Mouse (Mus musculus): ENCODE measurements around the gene Styk1.

The Styk1 gene

GRCm38 (mm10) chr6:131321854-131322639, 31.4 kb downstream of the Styk1 start:
- H3K27me3 ChIP-seq (ENCODE audit: insufficient read depth, low read length): no peaks in the 10 kb centered on the region
- H3K36me3 ChIP-seq (ENCODE audit: insufficient read depth, low read length): no peaks in the 10 kb centered on the region
- no peak for TF ChIP-seq NANOG (IDR thresholded peaks at IDR 0.05; ENCODE audit: borderline replicate concordance, low read length)
- no peak for TF ChIP-seq POU5F1 (IDR thresholded peaks at IDR 0.05; ENCODE audit: borderline replicate concordance, low read length)
- no peak for TF ChIP-seq CTCF (conservative IDR thresholded peaks at IDR 0.05; ENCODE audit: low read length)
- H3K9me3 ChIP-seq (ENCODE audit: low read length): no peaks in the 10 kb centered on the region
- H3K4me1 ChIP-seq (replicated peaks; ENCODE audit: low read depth, low read length): no peaks in the 10 kb centered on the region
- H3K4me3 ChIP-seq (replicated peaks; ENCODE audit: low read length): no peak overlapping the region

GRCm38 (mm10) chr6:131316155-131317101, 37.0 kb downstream of the Styk1 start:
- Histone ChIP-seq H3K36me3 (ENCODE audit: insufficient read depth, low read length) (no peaks in the 10 kb centered on the region), H3K4me3 (replicated peaks; ENCODE audit: low read length) (no peak overlapping the region), H3K27me3 (ENCODE audit: insufficient read depth, low read length) (no peaks in the 10 kb centered on the region), H3K4me1 (replicated peaks; ENCODE audit: low read depth, low read length) (peaks cover 4% of the 10 kb centered on the region; the same call in 1 of the 2 replicates), H3K9me3 (ENCODE audit: low read length) (no peaks in the 10 kb centered on the region)
- TF ChIP-seq POU5F1 (IDR thresholded peaks at IDR 0.05; ENCODE audit: borderline replicate concordance, low read length) (no peak), NANOG (IDR thresholded peaks at IDR 0.05; ENCODE audit: borderline replicate concordance, low read length) (no peak), CTCF (conservative IDR thresholded peaks at IDR 0.05; ENCODE audit: low read length) (no peak)

GRCm38 (mm10) chr6:131308031-131308430, 45.4 kb downstream of the Styk1 start:
- TF ChIP-seq POU5F1 (IDR thresholded peaks at IDR 0.05; ENCODE audit: borderline replicate concordance, low read length): no peak
- no peak for TF ChIP-seq NANOG (IDR thresholded peaks at IDR 0.05; ENCODE audit: borderline replicate concordance, low read length)
- no peak for TF ChIP-seq CTCF (conservative IDR thresholded peaks at IDR 0.05; ENCODE audit: low read length)
- no peaks in the 10 kb centered on the region for H3K27me3 ChIP-seq (ENCODE audit: insufficient read depth, low read length)
- H3K9me3 ChIP-seq (ENCODE audit: low read length): no peaks in the 10 kb centered on the region
- no peak overlapping the region for H3K4me3 ChIP-seq (replicated peaks; ENCODE audit: low read length)
- H3K36me3 ChIP-seq (ENCODE audit: insufficient read depth, low read length): no peaks in the 10 kb centered on the region
- no peaks in the 10 kb centered on the region for H3K4me1 ChIP-seq (replicated peaks; ENCODE audit: low read depth, low read length)

- TF ChIP-seq CTCF (conservative IDR thresholded peaks at IDR 0.05; ENCODE audit: low read length) (no peak), NANOG (IDR thresholded peaks at IDR 0.05; ENCODE audit: borderline replicate concordance, low read length) (no peak), POU5F1 (IDR thresholded peaks at IDR 0.05; ENCODE audit: borderline replicate concordance, low read length) (no peak)
- no peak overlapping the region for H3K4me3 ChIP-seq (replicated peaks; ENCODE audit: low read length)
- no peaks in the 10 kb centered on the region for H3K36me3 ChIP-seq (ENCODE audit: insufficient read depth, low read length)
- H3K27me3 ChIP-seq (ENCODE audit: insufficient read depth, low read length): no peaks in the 10 kb centered on the region
- no peaks in the 10 kb centered on the region for H3K4me1 ChIP-seq (replicated peaks; ENCODE audit: low read depth, low read length)
- no peaks in the 10 kb centered on the region for H3K9me3 ChIP-seq (ENCODE audit: low read length)
Measured at GRCm38 (mm10) chr6:131304776-131305175, 48.6 kb downstream of the Styk1 start.

- TF ChIP-seq NANOG (IDR thresholded peaks at IDR 0.05; ENCODE audit: borderline replicate concordance, low read length): no peak
- no peak for TF ChIP-seq POU5F1 (IDR thresholded peaks at IDR 0.05; ENCODE audit: borderline replicate concordance, low read length)
- no peak for TF ChIP-seq CTCF (conservative IDR thresholded peaks at IDR 0.05; ENCODE audit: low read length)
- Histone ChIP-seq H3K27me3 (ENCODE audit: insufficient read depth, low read length) (no peaks in the 10 kb centered on the region), H3K4me3 (replicated peaks; ENCODE audit: low read length) (no peak overlapping the region), H3K36me3 (ENCODE audit: insufficient read depth, low read length) (no peaks in the 10 kb centered on the region), H3K9me3 (ENCODE audit: low read length) (no peaks in the 10 kb centered on the region), H3K4me1 (replicated peaks; ENCODE audit: low read depth, low read length) (no peaks in the 10 kb centered on the region)
Measured at GRCm38 (mm10) chr6:131298531-131298930, 54.9 kb downstream of the Styk1 start.

- TF ChIP-seq POU5F1 (IDR thresholded peaks at IDR 0.05; ENCODE audit: borderline replicate concordance, low read length) (no peak), NANOG (IDR thresholded peaks at IDR 0.05; ENCODE audit: borderline replicate concordance, low read length) (no peak), CTCF (conservative IDR thresholded peaks at IDR 0.05; ENCODE audit: low read length) (no peak)
- no peaks in the 10 kb centered on the region for H3K27me3 ChIP-seq (ENCODE audit: insufficient read depth, low read length)
Measured at GRCm38 (mm10) chr6:131294435-131295112, 58.8 kb downstream of the Styk1 start.

GRCm38 (mm10) chr6:131293916-131294315, 59.5 kb downstream of the Styk1 start:
- TF ChIP-seq NANOG (IDR thresholded peaks at IDR 0.05; ENCODE audit: borderline replicate concordance, low read length) (no peak), CTCF (conservative IDR thresholded peaks at IDR 0.05; ENCODE audit: low read length) (no peak), POU5F1 (IDR thresholded peaks at IDR 0.05; ENCODE audit: borderline replicate concordance, low read length) (no peak)
- H3K9me3 ChIP-seq (ENCODE audit: low read length): no peaks in the 10 kb centered on the region
- H3K4me3 ChIP-seq (replicated peaks; ENCODE audit: low read length): no peak overlapping the region
- no peaks in the 10 kb centered on the region for H3K36me3 ChIP-seq (ENCODE audit: insufficient read depth, low read length)
- peaks cover 8% of the 10 kb centered on the region for H3K4me1 ChIP-seq (replicated peaks; ENCODE audit: low read depth, low read length)
- H3K27me3 ChIP-seq (ENCODE audit: insufficient read depth, low read length): no peaks in the 10 kb centered on the region

More at GRCm38 (mm10) chr6:131294435-131295112, 58.8 kb downstream of the Styk1 start:
- peaks cover 8% of the 10 kb centered on the region for H3K4me1 ChIP-seq (replicated peaks; ENCODE audit: low read depth, low read length)
- no peaks in the 10 kb centered on the region for H3K36me3 ChIP-seq (ENCODE audit: insufficient read depth, low read length)
- no peak overlapping the region for H3K4me3 ChIP-seq (replicated peaks; ENCODE audit: low read length)
- no peaks in the 10 kb centered on the region for H3K9me3 ChIP-seq (ENCODE audit: low read length)
